Mouse (Mus musculus) small intestine, adult 2 months (tissue): Measurements from ENCODE around the gene Prrt1. TPM values are rescaled to one million over a fixed set of nuclear protein-coding genes. Genes with fewer than 3 reads are reported as not detected.

Experiments used
- H3K27ac ChIP-seq: fragments of 200-500 bp; 2 replicates; pipeline ENCODE4 v1.5.1; 2012; ENCODE audit warnings: low read depth, low read length, control low read depth, inconsistent platforms; ENCODE audit not compliant: insufficient read depth
- H3K27me3 ChIP-seq: fragments of 200-500 bp; 2 replicates; pipeline ENCODE4 v1.6.1; 2012; ENCODE audit warnings: mild to moderate bottlenecking, moderate library complexity, low read length, inconsistent platforms; ENCODE audit not compliant: control insufficient read depth, insufficient read depth
- H3K36me3 ChIP-seq: fragments of 200-500 bp; 2 replicates; pipeline ENCODE4 v1.6.1; 2012; ENCODE audit warnings: mild to moderate bottlenecking, low read length, control low read depth, inconsistent platforms; ENCODE audit not compliant: control insufficient read depth, insufficient read depth
- H3K4me1 ChIP-seq: fragments of 200-500 bp; 2 replicates; pipeline ENCODE4 v1.6.1; 2012; ENCODE audit warnings: low read length, inconsistent platforms, mixed read lengths; ENCODE audit not compliant: control insufficient read depth, insufficient read depth, insufficient read length
- H3K4me3 ChIP-seq: fragments of 200-500 bp; 2 replicates; pipeline ENCODE4 v1.5.1; 2012; ENCODE audit warnings: low read depth, mild to moderate bottlenecking, control low read depth, inconsistent platforms, low read length, moderate library complexity
- CTCF ChIP-seq: fragments of 200-500 bp; IDR thresholded peaks from 2 replicates; pipeline ENCODE4 v1.5.1; 2012; ENCODE audit warnings: low read depth, mild to moderate bottlenecking, control low read depth, inconsistent platforms, low read length, moderate library complexity, mixed read lengths; ENCODE audit not compliant: insufficient replicate concordance, insufficient read length; ENCODE audit errors: extremely low read depth
- POLR2A ChIP-seq: fragments of 200-500 bp; IDR thresholded peaks from 2 replicates; pipeline ENCODE4 v1.6.1; 2012; ENCODE audit warnings: low read depth, mild to moderate bottlenecking, control low read depth, inconsistent platforms, low read length, moderate library complexity
- WGBS: fragments of 180-500 bp; shearing (Covaris S2); methylation state at CpG from one replicate; pipeline ENCODE4 v1.1.7; 2018; 5-methylcytosine and 5-hydroxymethylcytosine counted together
- polyA plus RNA-seq: library from polyadenylated mRNA; depleted of rRNA; stranded (reverse); fragments of >200 nt; gene quantifications from 2 replicates; pipeline ENCODE4 v1.2.3, GENCODE M21; 2012

The Prrt1 gene
- polyA plus RNA-seq, 1 experiment = 8.0 TPM

DNA sequence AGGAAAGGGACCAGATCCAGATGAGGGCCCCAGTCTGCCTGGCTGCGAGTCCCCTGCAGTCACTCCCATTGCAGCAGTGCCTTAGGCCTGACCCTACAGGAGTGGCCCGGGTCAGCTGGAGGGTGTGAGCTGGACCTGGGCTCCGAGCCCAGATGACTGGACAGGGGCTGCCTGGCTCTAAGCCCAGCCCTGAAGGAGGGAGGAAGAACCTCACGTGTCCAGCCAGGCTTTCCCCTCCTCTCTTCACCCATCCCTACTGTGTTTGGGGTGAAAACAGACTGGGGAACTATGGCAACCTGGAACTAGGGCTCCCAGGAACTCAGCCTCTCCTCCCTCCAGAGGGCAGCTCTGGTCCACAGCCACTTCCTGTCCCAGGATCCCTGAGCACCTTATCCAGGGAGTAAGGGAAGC, 26.3 kb downstream of the Prrt1 start:
- peaks cover 29% of the 10 kb centered on the region for H3K36me3 ChIP-seq
- 27% methylated on average over 4 of the region's 4 CpGs for WGBS
- no peak overlapping the region for H3K4me3 ChIP-seq
- TF ChIP-seq POLR2A = no peak
- TF ChIP-seq CTCF = peak; percentile 6; the same call in 1 of the 2 replicates
- H3K27ac ChIP-seq = peak overlapping the region; percentile 67
- H3K27me3 ChIP-seq = peaks cover 2% of the 10 kb centered on the region; the same call in 1 of the 2 replicates
- H3K4me1 ChIP-seq = peaks cover 7% of the 10 kb centered on the region

DNA sequence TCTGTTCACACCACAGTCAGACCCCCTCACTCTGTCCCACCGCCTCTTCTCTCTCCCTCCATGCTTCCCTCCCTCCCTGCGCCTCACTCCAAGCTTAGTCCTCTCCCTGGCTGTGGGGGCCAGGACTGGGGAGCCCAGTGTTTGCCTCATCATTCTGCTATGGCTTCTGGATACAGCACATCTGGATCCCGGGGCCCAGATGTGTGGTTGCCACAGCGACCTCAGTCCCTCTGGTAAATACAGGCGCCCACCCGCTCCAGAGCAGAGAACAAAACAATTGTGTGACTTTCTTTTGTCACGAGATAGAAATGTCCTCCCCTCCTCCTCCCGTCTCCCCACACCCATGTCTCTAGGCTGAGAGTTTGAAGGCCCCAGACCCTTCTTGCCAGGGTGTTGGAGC, 27.3 kb downstream of the Prrt1 start:
- H3K4me1 ChIP-seq = peaks cover 15% of the 10 kb centered on the region
- H3K27me3 ChIP-seq = peaks cover 4% of the 10 kb centered on the region; the same call in 1 of the 2 replicates
- TF ChIP-seq POLR2A (no peak), CTCF (no peak)
- 50% methylated on average over 8 of the region's 8 CpGs for WGBS
- peaks cover 19% of the 10 kb centered on the region for H3K36me3 ChIP-seq
- peak overlapping the region; percentile 58 for H3K27ac ChIP-seq
- no peak overlapping the region for H3K4me3 ChIP-seq

DNA sequence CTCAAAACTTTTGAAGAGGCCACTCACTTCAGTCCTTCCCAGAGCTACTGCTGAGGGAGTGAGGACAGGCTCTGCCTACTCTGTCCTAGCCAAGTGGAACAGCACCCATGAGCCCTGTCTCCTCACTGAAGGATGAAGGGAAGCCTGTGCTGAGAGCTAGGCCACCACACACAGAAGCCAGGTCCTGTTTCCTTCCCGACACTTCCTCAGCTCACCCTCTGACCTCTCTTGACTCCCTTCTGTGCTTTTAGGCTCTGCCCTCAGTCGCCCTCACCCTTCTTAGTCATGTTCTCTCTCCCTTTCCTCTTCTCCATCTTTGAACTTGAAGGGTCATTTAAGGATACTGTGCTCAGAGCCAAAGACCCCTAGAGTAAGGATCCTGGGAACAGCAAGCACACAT, 27.9 kb downstream of the Prrt1 start:
- Histone ChIP-seq H3K4me1 (peaks cover 15% of the 10 kb centered on the region), H3K27me3 (peaks cover 4% of the 10 kb centered on the region; the same call in 1 of the 2 replicates), H3K27ac (no peak overlapping the region), H3K4me3 (no peak overlapping the region), H3K36me3 (peaks cover 13% of the 10 kb centered on the region)
- TF ChIP-seq POLR2A (no peak), CTCF (no peak)
- WGBS = 32% methylated on average over 2 of the region's 2 CpGs

DNA sequence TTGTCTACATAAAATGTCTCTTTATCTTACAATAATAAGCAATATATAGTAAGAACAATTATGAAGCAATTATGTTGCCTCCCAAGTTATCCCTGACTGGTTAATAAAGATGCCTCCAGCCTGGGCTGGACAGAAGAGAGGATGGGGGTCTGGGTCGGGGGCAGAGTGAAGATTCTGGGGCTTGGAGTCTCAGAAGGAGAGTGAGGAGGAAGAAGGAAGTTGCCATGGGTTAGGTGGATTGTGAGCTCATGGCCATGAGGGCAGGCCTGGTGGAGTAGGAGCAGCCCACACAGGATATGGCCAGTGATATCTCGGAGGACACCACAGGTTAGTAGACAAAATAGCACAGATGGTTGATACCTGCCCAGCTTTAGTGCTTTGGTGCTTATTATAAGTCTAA, 28.8 kb downstream of the Prrt1 start:
- no peak for TF ChIP-seq CTCF
- no peak for TF ChIP-seq POLR2A
- Histone ChIP-seq H3K4me1 (peaks cover 17% of the 10 kb centered on the region), H3K36me3 (peaks cover 7% of the 10 kb centered on the region), H3K4me3 (no peak overlapping the region), H3K27me3 (peaks cover 4% of the 10 kb centered on the region; the same call in 1 of the 2 replicates), H3K27ac (no peak overlapping the region)
- 51% methylated on average over 2 of the region's 2 CpGs for WGBS

DNA sequence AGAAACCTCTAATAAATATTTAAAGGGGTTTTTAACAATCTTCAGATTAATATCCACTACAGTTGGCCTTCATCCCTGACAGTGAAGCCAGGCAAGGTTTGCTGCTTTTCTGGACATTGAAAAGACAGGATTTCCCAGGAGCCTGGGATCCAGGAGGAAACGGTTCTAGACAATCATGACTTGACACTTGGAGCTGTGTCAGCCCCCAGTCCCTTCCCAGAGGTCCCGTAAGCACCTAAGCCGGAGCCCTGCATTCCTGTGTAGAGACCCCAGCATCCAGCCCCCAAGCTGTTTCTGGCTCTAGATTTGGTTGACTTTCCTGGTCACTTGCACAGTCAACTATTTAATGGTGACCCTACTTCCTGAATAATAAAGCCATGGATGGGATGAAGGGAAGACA, 29.3 kb downstream of the Prrt1 start:
- 80% methylated on average over 3 of the region's 3 CpGs for WGBS
- Histone ChIP-seq H3K4me3 (no peak overlapping the region), H3K27ac (no peak overlapping the region), H3K36me3 (peaks cover 4% of the 10 kb centered on the region), H3K4me1 (peaks cover 17% of the 10 kb centered on the region), H3K27me3 (peaks cover 4% of the 10 kb centered on the region; the same call in 1 of the 2 replicates)
- TF ChIP-seq CTCF (no peak), POLR2A (no peak)

DNA sequence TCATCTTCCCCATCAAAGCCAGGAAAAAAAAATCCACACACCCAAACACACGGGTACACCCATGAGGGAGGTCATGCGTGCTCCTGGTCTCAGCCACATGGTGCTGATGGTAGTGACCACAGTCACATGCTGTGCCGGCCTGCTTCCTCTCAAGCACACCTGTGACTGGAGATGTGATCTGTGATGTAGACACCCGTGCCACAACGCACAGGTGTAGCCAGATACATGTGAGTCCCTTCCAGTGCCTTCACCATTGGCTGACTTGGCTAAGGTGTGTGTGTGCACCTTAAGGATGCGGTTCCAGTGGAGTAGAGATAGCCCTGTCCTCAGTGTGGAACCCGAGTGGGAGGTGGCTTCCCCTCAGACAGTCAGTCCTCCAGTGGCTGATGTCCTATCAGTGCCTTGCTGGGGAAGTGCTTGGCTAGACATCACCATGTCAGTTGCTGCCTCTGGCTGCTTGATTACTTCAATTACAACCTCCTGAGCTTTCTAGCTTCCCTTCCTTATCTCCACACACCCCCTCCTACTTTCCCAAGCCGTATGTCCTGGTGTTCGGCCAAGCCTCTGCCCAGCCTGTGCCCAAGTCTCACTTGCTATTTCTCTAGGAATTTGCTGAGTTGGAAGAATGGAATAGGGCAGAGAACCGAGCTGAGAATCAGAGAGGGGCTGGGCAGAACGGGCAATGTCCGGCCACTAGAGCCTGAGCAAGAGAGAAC, 30.0 kb downstream of the Prrt1 start:
- H3K27me3 ChIP-seq = peaks cover 4% of the 10 kb centered on the region; the same call in 1 of the 2 replicates
- 42% methylated on average over 12 of the region's 12 CpGs for WGBS
- peaks cover 1% of the 10 kb centered on the region; the same call in 1 of the 2 replicates for H3K36me3 ChIP-seq
- peaks cover 17% of the 10 kb centered on the region for H3K4me1 ChIP-seq
- no peak overlapping the region for H3K4me3 ChIP-seq
- TF ChIP-seq POLR2A (no peak), CTCF (no peak)
- no peak overlapping the region for H3K27ac ChIP-seq

DNA sequence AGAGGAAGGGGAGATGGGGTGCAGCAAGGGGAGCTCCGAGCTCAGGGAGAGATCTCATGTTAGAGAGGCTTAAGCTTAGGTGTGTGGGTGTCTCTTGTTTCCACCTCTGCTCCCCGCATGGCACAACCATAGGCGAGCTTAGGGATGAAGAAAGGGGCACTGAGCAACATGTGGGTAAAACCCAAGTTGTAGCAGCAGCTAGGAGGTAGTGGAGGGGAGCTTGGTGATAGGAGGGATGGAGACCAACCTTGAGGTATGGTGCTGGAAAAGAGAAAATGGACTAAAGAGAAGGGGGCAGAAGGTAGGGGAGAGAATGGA, 30.5 kb downstream of the Prrt1 start:
- H3K27me3 ChIP-seq = peaks cover 4% of the 10 kb centered on the region; the same call in 1 of the 2 replicates
- TF ChIP-seq POLR2A (no peak), CTCF (no peak)
- WGBS = 63% methylated on average over 3 of the region's 3 CpGs

More for the DNA sequence above, 30.5 kb downstream of the Prrt1 start:
- Histone ChIP-seq H3K36me3 (no peaks in the 10 kb centered on the region), H3K27ac (no peak overlapping the region), H3K4me3 (no peak overlapping the region), H3K4me1 (peaks cover 14% of the 10 kb centered on the region)
